Mouse (Mus musculus) CH12.LX (cell line): ENCODE measurements around the gene Utp11. TPM values are rescaled to one million over a fixed set of nuclear protein-coding genes. Genes with fewer than 3 reads are reported as not detected.
A peak's percentile ranks its signal among the peaks of the same experiment; 100 is the strongest.

ENCODE experiments used
- DNase-seq: peaks from one replicate; pipeline ENCODE4 v3.0.0-alpha.2; 2013; ENCODE audit errors: extremely low read depth
- H3K27ac ChIP-seq: 2 replicates; pipeline ENCODE4 v1.5.1; 2012; ENCODE audit warnings: low read depth, mild to moderate bottlenecking, control low read depth, moderate library complexity; ENCODE audit not compliant: insufficient read depth
- H3K27me3 ChIP-seq: replicated peaks from 2 replicates; pipeline ENCODE3; 2012; ENCODE audit warnings: inconsistent platforms
- H3K36me3 ChIP-seq, 2 experiments: replicated peaks in 1 of 2; 2 replicates each; pipeline versions ENCODE3 to v1.6.1; 2012; ENCODE audit warnings: inconsistent platforms in 1 of 2, low read length in 1 of 2, mild to moderate bottlenecking in 1 of 2, mixed read lengths in 1 of 2, moderate library complexity in 1 of 2; ENCODE audit not compliant: control insufficient read depth in 1 of 2, insufficient read depth in 1 of 2
- H3K4me1 ChIP-seq, 2 experiments: 2 replicates each; pipeline ENCODE4 v1.6.1; 2012; ENCODE audit warnings: inconsistent platforms in 1 of 2, moderate library complexity in 1 of 2; ENCODE audit not compliant: insufficient read depth in 2 of 2, control insufficient read depth in 1 of 2
- H3K4me2 ChIP-seq: 2 replicates; pipeline ENCODE4 v1.6.1; 2012; ENCODE audit warnings: low read depth, mild to moderate bottlenecking, control low read depth; ENCODE audit not compliant: poor library complexity, insufficient read depth, severe bottlenecking
- H3K4me3 ChIP-seq, 3 experiments: fragments of 150-350 bp in 1 of 3; sonication (generic) in 1 of 3; replicated peaks in 1 of 3; 2 replicates each; pipeline versions ENCODE3 to v1.5.1; 2011 to 2012; ENCODE audit warnings: low read depth in 2 of 3, low read length in 2 of 3, mild to moderate bottlenecking in 2 of 3, moderate library complexity in 2 of 3, control low read depth in 1 of 3, improper control_type of control experiment in 1 of 3, inconsistent platforms in 1 of 3, mixed read lengths in 1 of 3; ENCODE audit not compliant: poor library complexity in 1 of 3
- H3K79me2 ChIP-seq: replicated peaks from 2 replicates; pipeline ENCODE4 v1.6.1; 2012; ENCODE audit warnings: mild to moderate bottlenecking, moderate library complexity; ENCODE audit not compliant: control insufficient read depth, poor library complexity, insufficient read depth, severe bottlenecking; ENCODE audit errors: extremely low read depth
- H3K9ac ChIP-seq: 2 replicates; pipeline ENCODE4 v1.6.1; 2012; ENCODE audit warnings: low read depth, mild to moderate bottlenecking, control low read depth, moderate library complexity; ENCODE audit not compliant: insufficient read depth
- H3K9me3 ChIP-seq: replicated peaks from 2 replicates; pipeline ENCODE3; 2012; ENCODE audit warnings: low read length, inconsistent platforms, mixed read lengths
- BHLHE40 ChIP-seq: IDR thresholded peaks from 2 replicates; pipeline ENCODE4 v1.6.1; 2011; ENCODE audit warnings: mild to moderate bottlenecking, low read depth, low read length, improper control_type of control experiment
- CHD1 ChIP-seq: IDR thresholded peaks from 2 replicates; pipeline ENCODE4 v1.6.1; 2012; ENCODE audit warnings: low read depth, low read length, improper control_type of control experiment, inconsistent platforms
- CTCF ChIP-seq, 2 experiments: IDR thresholded peaks in 1 of 2; conservative IDR thresholded peaks in 1 of 2; 2 replicates each; pipeline ENCODE4 v1.5.1; 2011 to 2012; ENCODE audit warnings: low read depth in 2 of 2, low read length in 2 of 2, improper control_type of control experiment in 1 of 2, inconsistent platforms in 1 of 2, mild to moderate bottlenecking in 1 of 2, moderate library complexity in 1 of 2
- ELF1 ChIP-seq: IDR thresholded peaks from 2 replicates; pipeline ENCODE4 v1.6.1; 2014; ENCODE audit warnings: low read depth, mild to moderate bottlenecking, inconsistent platforms, low read length, improper control_type of control experiment
- ETS1 ChIP-seq: conservative IDR thresholded peaks from 2 replicates; pipeline ENCODE4 v1.6.1; 2012; ENCODE audit warnings: low read depth, mild to moderate bottlenecking, inconsistent platforms, low read length, improper control_type of control experiment, moderate library complexity
- MAFK ChIP-seq: IDR thresholded peaks from 2 replicates; pipeline ENCODE4 v1.6.1; 2011; ENCODE audit warnings: low read length, improper control_type of control experiment; ENCODE audit not compliant: insufficient replicate concordance
- MAX ChIP-seq: IDR thresholded peaks from 2 replicates; pipeline ENCODE4 v1.6.1; 2011; ENCODE audit warnings: low read length, improper control_type of control experiment
- MEF2A ChIP-seq: IDR thresholded peaks from 2 replicates; pipeline ENCODE4 v1.6.1; 2014; ENCODE audit warnings: low read depth, mild to moderate bottlenecking, inconsistent platforms, low read length, improper control_type of control experiment, borderline replicate concordance
- MXI1 ChIP-seq: IDR thresholded peaks from 2 replicates; pipeline ENCODE4 v1.6.1; 2011; ENCODE audit warnings: mild to moderate bottlenecking, low read depth, low read length, improper control_type of control experiment
- MYC ChIP-seq: IDR thresholded peaks from 2 replicates; pipeline ENCODE4 v1.6.1; 2011; ENCODE audit warnings: low read depth, mild to moderate bottlenecking, improper control_type of control experiment, low read length
- NRF1 ChIP-seq: IDR thresholded peaks from 2 replicates; pipeline ENCODE4 v1.6.1; 2014; ENCODE audit warnings: low read depth, mild to moderate bottlenecking, inconsistent platforms, low read length, improper control_type of control experiment, moderate library complexity
- PAX5 ChIP-seq: IDR thresholded peaks from 2 replicates; pipeline ENCODE4 v1.6.1; 2012; ENCODE audit warnings: low read length, inconsistent platforms, mixed read lengths
- POLR2A ChIP-seq: IDR thresholded peaks from 2 replicates; pipeline ENCODE4 v1.6.1; 2011; ENCODE audit warnings: low read depth, mild to moderate bottlenecking, improper control_type of control experiment, low read length
- RAD21 ChIP-seq: IDR thresholded peaks from 2 replicates; pipeline ENCODE4 v1.6.1; 2011; ENCODE audit warnings: low read depth, mild to moderate bottlenecking, low read length, improper control_type of control experiment, moderate library complexity
- RCOR1 ChIP-seq: conservative IDR thresholded peaks from 2 replicates; pipeline ENCODE4 v1.6.1; 2012; ENCODE audit warnings: low read depth, mild to moderate bottlenecking, inconsistent platforms, low read length, improper control_type of control experiment
- SIN3A ChIP-seq: IDR thresholded peaks from 2 replicates; pipeline ENCODE4 v1.6.1; 2012; ENCODE audit warnings: low read length, improper control_type of control experiment, inconsistent platforms
- TBP ChIP-seq: conservative IDR thresholded peaks from 2 replicates; pipeline ENCODE4 v1.6.1; 2011; ENCODE audit warnings: low read depth, low read length, improper control_type of control experiment
- TCF12 ChIP-seq: IDR thresholded peaks from 2 replicates; pipeline ENCODE4 v1.6.1; 2014; ENCODE audit warnings: low read depth, mild to moderate bottlenecking, inconsistent platforms, low read length, improper control_type of control experiment
- USF1 ChIP-seq: IDR thresholded peaks from 2 replicates; pipeline ENCODE4 v1.6.1; 2014; ENCODE audit warnings: low read depth, mild to moderate bottlenecking, inconsistent platforms, low read length, improper control_type of control experiment
- ZNF384 ChIP-seq: IDR thresholded peaks from 2 replicates; pipeline ENCODE4 v1.6.1; 2012; ENCODE audit warnings: low read depth, low read length, improper control_type of control experiment, inconsistent platforms
- dilution Hi-C: fragments of 300-500 bp; cut with MboI; formaldehyde crosslinking; loops from 2 replicates; pipeline ENCODE4 v1.14.3; 2020; ENCODE audit warnings: low sequenced_read_pairs; ENCODE audit not compliant: extremely low pct_unique_long_range_greater_than_20kb, extremely low pct_ligation_motif_present
- in situ Hi-C: fragments of 300-500 bp; cut with MboI; formaldehyde crosslinking; loops from 3 replicates; pipeline ENCODE4 v1.14.3; 2019; ENCODE audit warnings: low sequenced_read_pairs, low pct_ligation_motif_present, low pct_unique_long_range_greater_than_20kb, mixed read lengths
- polyA plus RNA-seq: library from polyadenylated mRNA; unstranded; fragments of >175 nt; gene quantifications from 2 replicates; pipeline ENCODE4 v1.2.1, GENCODE M21; 2012; ENCODE audit warnings: low read depth; ENCODE audit not compliant: insufficient read length
- total RNA-seq, 2 experiments: library from RNA; depleted of rRNA; stranded (reverse); fragments of 300-350 nt in 1 of 2; fragments of >200 nt in 1 of 2; gene quantifications; 2 replicates each; pipeline ENCODE4 v1.2.3; 2012 to 2014

Gene Utp11
- total and polyA plus RNA-seq, 3 experiments: 52.7 to 102 (median 78.1) TPM

DNA sequence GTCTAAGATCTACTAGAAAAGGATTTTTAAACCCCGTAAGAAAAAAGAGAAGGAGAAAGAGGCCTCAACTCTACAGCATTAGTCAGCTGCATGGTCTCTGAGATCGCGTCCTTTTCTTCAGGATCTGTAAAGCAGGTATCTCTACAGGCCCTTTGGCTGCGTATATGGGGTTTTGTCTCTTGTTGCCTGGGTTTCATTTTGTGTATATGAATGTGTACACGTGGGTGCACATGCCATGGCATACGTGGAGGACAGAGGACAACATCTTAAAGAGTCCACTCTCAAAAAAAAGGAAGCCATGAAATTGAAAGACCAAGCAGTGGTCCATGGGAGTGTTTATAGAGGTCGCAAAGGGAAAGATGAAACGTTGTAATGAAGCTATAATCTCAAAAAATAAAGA lies 1.9 kb downstream of the Utp11 start:
- dilution Hi-C loops: no loop called here
- Histone ChIP-seq H3K9me3 (no peaks in the 10 kb centered on the region), H3K27me3 (no peaks in the 10 kb centered on the region), H3K36me3 (peaks cover 16 to 32% of the 10 kb centered on the region in 2 experiments), H3K79me2 (peaks cover 60% of the 10 kb centered on the region), H3K9ac (peak overlapping the region; percentile 80), H3K4me3 (peak overlapping the region; percentile 4 to 85 (median 33))
- no peak for DNase-seq
- 0 out of 2 replicates have a peak, but pooled peaks have one; percentile 29 for TF ChIP-seq SIN3A
- TF ChIP-seq ELF1: no peak
- no peak for TF ChIP-seq TCF12
- peak; percentile 39; the same call in 1 of the 2 replicates for TF ChIP-seq BHLHE40
- TF ChIP-seq MYC: 0 out of 2 replicates have a peak, but pooled peaks have one; percentile 47
- TF ChIP-seq MXI1: 0 out of 2 replicates have a peak, but pooled peaks have one; percentile 51
- TF ChIP-seq, all 38 proteins: peak for 4
- Histone ChIP-seq H3K4me2 (peak overlapping the region; percentile 100), H3K27ac (no peak overlapping the region), H3K4me1 (peaks cover 4 to 49% of the 10 kb centered on the region in 2 experiments; a peak in 3 of 4 replicates)
- in situ Hi-C loops: no loop called here

DNA sequence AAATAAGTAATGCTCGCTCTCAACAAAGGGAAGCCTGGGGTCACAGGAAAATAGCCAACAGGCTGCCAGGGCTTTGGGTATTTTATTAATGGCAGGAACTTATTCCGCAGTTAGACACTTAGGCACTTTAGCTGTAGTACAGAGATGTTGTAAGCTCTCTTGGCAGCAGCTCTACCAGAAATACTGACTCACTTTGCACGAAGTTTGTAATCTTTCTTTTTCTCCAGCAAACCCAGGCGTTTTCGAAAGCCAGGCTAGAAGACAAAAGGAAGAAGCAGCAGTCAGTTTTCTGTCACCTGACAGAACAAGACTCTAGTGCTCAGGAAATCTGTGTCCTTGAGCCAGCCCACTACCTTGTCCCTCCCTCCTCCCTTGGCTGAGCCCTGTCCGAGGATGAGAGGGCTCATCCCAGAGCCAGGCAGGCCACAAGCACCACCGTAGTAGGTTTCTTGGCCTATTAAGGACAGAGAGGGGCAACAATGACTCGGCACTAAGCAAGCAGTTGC lies 7.5 kb downstream of the Utp11 start:
- Histone ChIP-seq H3K4me1 (peaks cover under 1 to 20% of the 10 kb centered on the region in 2 experiments; a peak in 3 of 4 replicates), H3K79me2 (peaks cover 56% of the 10 kb centered on the region), H3K4me3 (no peak overlapping the region), H3K27me3 (no peaks in the 10 kb centered on the region), H3K9ac (no peak overlapping the region), H3K4me2 (no peak overlapping the region), H3K36me3 (peaks cover 57 to 84% of the 10 kb centered on the region in 2 experiments), H3K27ac (peak overlapping the region; percentile 28; the same call in 1 of the 2 replicates), H3K9me3 (no peaks in the 10 kb centered on the region)
- in situ Hi-C loops: no loop called here
- TF ChIP-seq MAX: no peak
- no peak for TF ChIP-seq MXI1
- no peak for TF ChIP-seq MAFK
- no peak for TF ChIP-seq USF1
- TF ChIP-seq ETS1: no peak
- TF ChIP-seq CTCF (conservative IDR thresholded peaks at IDR 0.05 in 1 of 2, IDR thresholded peaks at IDR 0.05 in 1 of 2; ENCODE audit: low read depth in 2 of 2, low read length in 2 of 2): no peak
- TF ChIP-seq NRF1: no peak
- no peak for TF ChIP-seq CHD1
- TF ChIP-seq MEF2A: no peak
- TF ChIP-seq RCOR1: no peak
- no peak for TF ChIP-seq PAX5
- no peak for TF ChIP-seq RAD21
- no peak for TF ChIP-seq ZNF384
- no peak for TF ChIP-seq POLR2A
- TF ChIP-seq ELF1: no peak
- TF ChIP-seq TBP: no peak
- DNase-seq: no peak
- dilution Hi-C loops: no loop called here
